Mouse (Mus musculus) liver, adult 2 months (tissue): ENCODE measurements around the gene Hoxb2. TPM values are rescaled to one million over a fixed set of nuclear protein-coding genes. Genes with fewer than 3 reads are reported as not detected.
A peak's percentile ranks its signal among the peaks of the same experiment; 100 is the strongest.

Source experiments
- DNase-seq: peaks from one replicate; pipeline ENCODE4 v3.0.0-alpha.2; 2011; ENCODE audit warnings: low read depth, low spot score; ENCODE audit errors: extremely low read depth
- H3K27ac ChIP-seq: fragments of 200-500 bp; replicated peaks from 2 replicates; pipeline ENCODE4 v1.5.1; 2012; ENCODE audit warnings: low read depth, mild to moderate bottlenecking, control low read depth, inconsistent platforms, low read length; ENCODE audit not compliant: insufficient read depth
- H3K27me3 ChIP-seq: fragments of 200-500 bp; 2 replicates; pipeline ENCODE4 v1.6.1; 2012; ENCODE audit warnings: mild to moderate bottlenecking, moderate library complexity, low read length, inconsistent platforms; ENCODE audit not compliant: control insufficient read depth, insufficient read depth
- H3K36me3 ChIP-seq: fragments of 200-500 bp; 2 replicates; pipeline ENCODE4 v1.6.1; 2012; ENCODE audit warnings: low read length, inconsistent platforms; ENCODE audit not compliant: control insufficient read depth, insufficient read depth
- H3K4me1 ChIP-seq: fragments of 200-500 bp; 2 replicates; pipeline ENCODE4 v1.6.1; 2011; ENCODE audit warnings: low read length; ENCODE audit not compliant: control insufficient read depth, insufficient read depth
- H3K4me3 ChIP-seq: fragments of 200-500 bp; 2 replicates; pipeline ENCODE4 v1.5.1; 2011; ENCODE audit warnings: low read depth, mild to moderate bottlenecking, control low read depth, low read length, moderate library complexity; ENCODE audit not compliant: insufficient read depth
- H3K79me2 ChIP-seq: fragments of 200-500 bp; 2 replicates; pipeline ENCODE4 v1.6.1; 2012; ENCODE audit warnings: inconsistent platforms, mild to moderate bottlenecking, low read length, moderate library complexity; ENCODE audit not compliant: control insufficient read depth, insufficient read depth
- H3K9ac ChIP-seq: fragments of 200-500 bp; 2 replicates; pipeline ENCODE4 v1.6.1; 2012; ENCODE audit warnings: low read depth, mild to moderate bottlenecking, control low read depth, inconsistent platforms, low read length
- CTCF ChIP-seq: fragments of 200-500 bp; IDR thresholded peaks from 2 replicates; pipeline ENCODE4 v1.5.1; 2011; ENCODE audit warnings: low read depth, low read length, control low read depth
- POLR2A ChIP-seq: fragments of 200-500 bp; IDR thresholded peaks from 2 replicates; pipeline ENCODE4 v1.6.1; 2011; ENCODE audit warnings: low read length, control low read depth; ENCODE audit not compliant: insufficient read depth; ENCODE audit errors: extremely low read depth
- WGBS: fragments of 180-500 bp; shearing (Covaris S2); methylation state at CpG from one replicate; pipeline ENCODE4 v1.1.7; 2018; 5-methylcytosine and 5-hydroxymethylcytosine counted together
- polyA plus RNA-seq: library from polyadenylated mRNA; depleted of rRNA; stranded (reverse); fragments of >200 nt; gene quantifications from 2 replicates; pipeline ENCODE4 v1.2.3, GENCODE M21; 2012
- total RNA-seq: library from RNA; depleted of rRNA; stranded (reverse); fragments of >200 nt; gene quantifications from 2 replicates; pipeline ENCODE4 v1.2.3, GENCODE M21; 2014

Gene Hoxb2
- total and polyA plus RNA-seq, 2 experiments, result 0.46 to 1.3 TPM

DNA sequence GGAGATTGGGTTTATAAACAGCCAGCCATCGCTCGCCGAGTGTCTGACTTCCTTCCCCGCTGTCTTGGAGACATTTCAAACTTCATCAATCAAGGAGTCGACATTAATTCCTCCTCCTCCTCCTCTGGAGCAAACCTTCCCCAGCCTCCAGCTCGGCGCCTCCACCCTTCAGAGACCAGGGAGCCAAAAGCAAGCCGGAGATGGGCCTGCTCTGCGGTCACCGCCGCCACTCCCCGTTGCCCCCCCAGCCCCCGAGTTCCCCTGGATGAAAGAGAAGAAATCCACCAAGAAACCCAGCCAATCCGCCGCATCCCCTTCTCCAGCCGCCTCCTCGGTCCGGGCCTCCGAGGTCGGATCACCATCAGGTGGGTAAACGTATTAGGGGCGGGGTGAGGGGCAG, 1.5 kb downstream of the Hoxb2 start:
- Histone ChIP-seq H3K36me3 (no peaks in the 10 kb centered on the region), H3K9ac (peak overlapping the region; percentile 54), H3K4me3 (peak overlapping the region; percentile 71), H3K27ac (no peak overlapping the region; the same call in 1 of the 2 replicates), H3K79me2 (no peaks in the 10 kb centered on the region), H3K4me1 (peaks cover 3% of the 10 kb centered on the region; the same call in 1 of the 2 replicates), H3K27me3 (peaks cover 20% of the 10 kb centered on the region)
- TF ChIP-seq POLR2A (no peak), CTCF (no peak)
- no peak for DNase-seq
- 6% methylated on average over 22 of the region's 22 CpGs for WGBS

- no peak for DNase-seq
- Histone ChIP-seq H3K36me3 (no peaks in the 10 kb centered on the region), H3K27ac (peak overlapping the region; percentile 51), H3K9ac (peak overlapping the region; percentile 82), H3K27me3 (peaks cover 21% of the 10 kb centered on the region), H3K79me2 (no peaks in the 10 kb centered on the region), H3K4me3 (peak overlapping the region; percentile 73), H3K4me1 (peaks cover 3% of the 10 kb centered on the region; the same call in 1 of the 2 replicates)
- WGBS, result 2% methylated on average over 75 of the region's 75 CpGs
- no peak for TF ChIP-seq CTCF
- no peak for TF ChIP-seq POLR2A
Observed at GRCm38 (mm10) chr11:96352691-96353521, 2.6 kb downstream of the Hoxb2 start.

- Histone ChIP-seq H3K79me2 (no peaks in the 10 kb centered on the region), H3K27me3 (peaks cover 16% of the 10 kb centered on the region), H3K27ac (peak overlapping the region; percentile 51), H3K36me3 (no peaks in the 10 kb centered on the region), H3K9ac (peak overlapping the region; percentile 82), H3K4me1 (peaks cover 1% of the 10 kb centered on the region; the same call in 1 of the 2 replicates), H3K4me3 (peak overlapping the region; percentile 73)
- no peak for TF ChIP-seq POLR2A
- no peak for TF ChIP-seq CTCF
- 4% methylated on average over 14 of the region's 14 CpGs for WGBS
- DNase-seq, result no peak
Observed at GRCm38 (mm10) chr11:96353522-96353841, 3.2 kb downstream of the Hoxb2 start.

- H3K27me3 ChIP-seq, result peaks cover 15% of the 10 kb centered on the region
- DNase-seq, result no peak
- H3K79me2 ChIP-seq, result no peaks in the 10 kb centered on the region
- H3K27ac ChIP-seq, result no peak overlapping the region
- no peaks in the 10 kb centered on the region for H3K4me1 ChIP-seq
- H3K9ac ChIP-seq, result 0 out of 2 replicates have a peak overlapping the region, but pooled peaks have one; percentile 36
- no peak for TF ChIP-seq POLR2A
- WGBS, result 17% methylated on average over 8 of the region's 8 CpGs
- H3K4me3 ChIP-seq, result no peak overlapping the region
- H3K36me3 ChIP-seq, result no peaks in the 10 kb centered on the region
Observed at GRCm38 (mm10) chr11:96353939-96354338, 3.6 kb downstream of the Hoxb2 start.

DNA sequence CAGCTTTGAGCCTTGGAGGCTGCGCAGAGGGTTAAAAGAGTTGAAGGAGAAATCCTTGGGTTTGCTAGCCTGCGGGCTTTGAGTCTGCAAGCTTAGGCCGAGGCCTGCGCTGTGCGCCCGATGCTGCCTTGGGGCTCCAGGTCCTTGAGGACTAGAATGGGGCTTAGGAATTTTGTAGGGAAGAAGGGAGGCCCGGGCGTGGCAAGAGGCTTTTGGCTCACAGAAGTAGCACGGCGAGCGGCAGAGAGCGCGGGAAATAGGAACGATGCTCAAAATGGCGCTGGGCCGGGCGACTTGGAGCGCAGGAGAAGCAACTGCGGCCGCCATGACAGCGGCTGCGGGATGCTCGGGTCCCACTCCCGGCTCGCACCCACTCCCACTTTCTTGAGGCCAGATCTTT, 4.1 kb downstream of the Hoxb2 start:
- Histone ChIP-seq H3K4me1 (no peaks in the 10 kb centered on the region), H3K9ac (peak overlapping the region; percentile 18; the same call in 1 of the 2 replicates), H3K27ac (no peak overlapping the region), H3K27me3 (peaks cover 15% of the 10 kb centered on the region), H3K36me3 (no peaks in the 10 kb centered on the region), H3K4me3 (peak overlapping the region; percentile 14; the same call in 1 of the 2 replicates), H3K79me2 (no peaks in the 10 kb centered on the region)
- no peak for DNase-seq
- WGBS, result 7% methylated on average over 25 of the region's 25 CpGs
- TF ChIP-seq POLR2A (no peak), CTCF (no peak)

DNA sequence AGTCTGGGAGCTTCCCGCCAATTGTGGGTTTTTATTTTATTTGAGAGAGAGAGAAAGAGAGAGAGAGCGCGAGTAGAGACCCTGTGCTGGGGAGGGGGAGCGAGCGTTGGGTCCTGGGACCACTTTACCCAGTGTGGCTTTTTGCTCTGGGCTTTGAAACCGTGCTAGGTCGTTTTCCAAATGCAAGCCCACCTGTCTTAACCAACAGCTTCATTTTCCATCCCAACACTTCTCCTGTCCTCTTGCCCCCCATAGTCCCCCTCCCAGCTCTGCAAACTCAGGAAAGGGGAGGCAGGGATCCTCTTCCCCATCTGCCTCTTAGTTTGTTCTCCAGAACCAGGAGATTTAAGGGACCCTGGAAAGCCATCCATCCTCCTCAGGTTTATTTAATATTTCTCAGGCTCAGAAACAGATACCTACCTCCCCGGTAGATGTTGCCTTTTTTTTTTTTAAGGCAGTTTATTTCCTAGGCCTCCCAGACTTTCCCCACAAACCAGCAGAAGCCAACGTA, 4.5 kb downstream of the Hoxb2 start:
- no peak for DNase-seq
- no peak overlapping the region for H3K27ac ChIP-seq
- H3K4me1 ChIP-seq, result no peaks in the 10 kb centered on the region
- no peaks in the 10 kb centered on the region for H3K79me2 ChIP-seq
- no peak for TF ChIP-seq CTCF
- TF ChIP-seq POLR2A, result no peak
- H3K9ac ChIP-seq, result no peak overlapping the region
- 20% methylated on average over 9 of the region's 9 CpGs for WGBS
- H3K27me3 ChIP-seq, result peaks cover 15% of the 10 kb centered on the region
- no peaks in the 10 kb centered on the region for H3K36me3 ChIP-seq
- H3K4me3 ChIP-seq, result peak overlapping the region; percentile 14; the same call in 1 of the 2 replicates
